Mouse (Mus musculus) neural tube, embryonic 14.5 days (tissue): ENCODE measurements around the gene Ceacam16. TPM values are rescaled to one million over a fixed set of nuclear protein-coding genes. Genes with fewer than 3 reads are reported as not detected.

ENCODE experiments used
- ATAC-seq: fragments of 200-750 bp; cut with Nextera tagmentation; 2 replicates; pipeline ENCODE4 v1.8.0; 2017; ENCODE audit warnings: low read depth, mild to moderate bottlenecking, moderate TSS enrichment, moderate library complexity
- H3K27ac ChIP-seq: fragments of 300-500 bp; sonication (generic); 2 replicates; pipeline ENCODE4 v1.5.1; 2014; ENCODE audit warnings: low read depth, mild to moderate bottlenecking, control low read depth, low read length, moderate library complexity, mixed read lengths
- H3K27me3 ChIP-seq: fragments of 300-500 bp; sonication (generic); 2 replicates; pipeline ENCODE4 v1.6.1; 2014; ENCODE audit warnings: low read length; ENCODE audit not compliant: control insufficient read depth, insufficient read depth
- H3K36me3 ChIP-seq: fragments of 300-500 bp; sonication (generic); 2 replicates; pipeline ENCODE4 v1.6.1; 2014; ENCODE audit warnings: low read length, mixed read lengths; ENCODE audit not compliant: control insufficient read depth, insufficient read depth
- H3K4me1 ChIP-seq: fragments of 300-500 bp; sonication (generic); 2 replicates; pipeline ENCODE4 v1.6.1; 2014; ENCODE audit warnings: low read length; ENCODE audit not compliant: control insufficient read depth, insufficient read depth
- H3K4me2 ChIP-seq: fragments of 300-500 bp; sonication (generic); 2 replicates; pipeline ENCODE4 v1.6.1; 2014; ENCODE audit warnings: mild to moderate bottlenecking, low read depth, low read length, control low read depth
- H3K4me3 ChIP-seq: fragments of 300-500 bp; sonication (generic); 2 replicates; pipeline ENCODE4 v1.5.1; 2014; ENCODE audit warnings: low read depth, low read length, control low read depth, mixed read lengths
- H3K9ac ChIP-seq: fragments of 300-500 bp; sonication (generic); replicated peaks from 2 replicates; pipeline ENCODE4 v1.6.1; 2014; ENCODE audit warnings: low read depth, mild to moderate bottlenecking, control low read depth, low read length, mixed read lengths
- H3K9me3 ChIP-seq: fragments of 300-500 bp; sonication (generic); 2 replicates; pipeline ENCODE4 v1.6.1; 2016; ENCODE audit warnings: low read length; ENCODE audit not compliant: control insufficient read depth
- WGBS: fragments of 180-500 bp; shearing (Covaris S2); extraction: QIAGEN DNeasy Blood & Tissue Kit; methylation state at CpG from one replicate; pipeline ENCODE4 v1.1.7; 2014; 5-methylcytosine and 5-hydroxymethylcytosine counted together
- polyA plus RNA-seq: library from polyadenylated mRNA; unstranded; fragments of >200 nt; fragmentation: Nextera tagmentation; extraction: Ambion mirVana; gene quantifications from 2 replicates; pipeline ENCODE4 v1.2.1, GENCODE M21; 2014

Ceacam16 gene
- polyA plus RNA-seq, 1 experiment from 2014 or later: 0.37 TPM

- Histone ChIP-seq H3K27me3 (peaks cover 19% of the 10 kb centered on the region), H3K4me2 (peak overlapping the region; percentile 39), H3K4me1 (peaks cover 7% of the 10 kb centered on the region), H3K27ac (no peak overlapping the region), H3K9me3 (no peaks in the 10 kb centered on the region), H3K9ac (peak overlapping the region; percentile 41; the same call in 1 of the 2 replicates), H3K4me3 (peak overlapping the region; percentile 21), H3K36me3 (no peaks in the 10 kb centered on the region)
- no peak for ATAC-seq
- WGBS: 6% methylated on average over 20 of the region's 20 CpGs
Measured at GRCm38 (mm10) chr7:19822193-19822592, 38.9 kb downstream of the Ceacam16 start.

- H3K9me3 ChIP-seq: no peaks in the 10 kb centered on the region
- no peaks in the 10 kb centered on the region for H3K36me3 ChIP-seq
- H3K4me3 ChIP-seq: no peak overlapping the region
- 64% methylated on average over 7 of the region's 7 CpGs for WGBS
- peaks cover 9% of the 10 kb centered on the region for H3K4me1 ChIP-seq
- peaks cover 24% of the 10 kb centered on the region for H3K27me3 ChIP-seq
- H3K27ac ChIP-seq: no peak overlapping the region
- ATAC-seq: no peak
- no peak overlapping the region for H3K4me2 ChIP-seq
- H3K9ac ChIP-seq: no peak overlapping the region
Measured at GRCm38 (mm10) chr7:19821633-19822032, 39.5 kb downstream of the Ceacam16 start.

- Histone ChIP-seq H3K36me3 (no peaks in the 10 kb centered on the region), H3K9me3 (no peaks in the 10 kb centered on the region), H3K4me3 (no peak overlapping the region), H3K4me2 (no peak overlapping the region), H3K27ac (no peak overlapping the region), H3K27me3 (peaks cover 27% of the 10 kb centered on the region), H3K4me1 (peaks cover 14% of the 10 kb centered on the region), H3K9ac (no peak overlapping the region)
- 68% methylated on average over 3 of the region's 3 CpGs for WGBS
- no peak for ATAC-seq
Measured at GRCm38 (mm10) chr7:19820347-19821048, 40.6 kb downstream of the Ceacam16 start.

GRCm38 (mm10) chr7:19818875-19819274, 42.2 kb downstream of the Ceacam16 start:
- Histone ChIP-seq H3K4me3 (no peak overlapping the region), H3K9ac (no peak overlapping the region), H3K27ac (no peak overlapping the region), H3K4me1 (peaks cover 14% of the 10 kb centered on the region), H3K4me2 (no peak overlapping the region), H3K9me3 (no peaks in the 10 kb centered on the region), H3K27me3 (peaks cover 23% of the 10 kb centered on the region), H3K36me3 (no peaks in the 10 kb centered on the region)
- 85% methylated on average over 7 of the region's 7 CpGs for WGBS
- no peak for ATAC-seq

GRCm38 (mm10) chr7:19818440-19818839, 42.7 kb downstream of the Ceacam16 start:
- 74% methylated on average over 5 of the region's 5 CpGs for whole genome bisulfite sequencing
- H3K27ac ChIP-seq: no peak overlapping the region
- H3K4me2 ChIP-seq: no peak overlapping the region
- no peaks in the 10 kb centered on the region for H3K9me3 ChIP-seq
- H3K4me3 ChIP-seq: no peak overlapping the region
- peaks cover 14% of the 10 kb centered on the region for H3K4me1 ChIP-seq
- no peaks in the 10 kb centered on the region for H3K36me3 ChIP-seq
- ATAC-seq: no peak
- peaks cover 23% of the 10 kb centered on the region for H3K27me3 ChIP-seq
- H3K9ac ChIP-seq: no peak overlapping the region

- 6% methylated on average over 15 of the region's 15 CpGs for WGBS
- peaks cover 19% of the 10 kb centered on the region for H3K27me3 ChIP-seq
- ATAC-seq: peak; percentile 42; the same call in 1 of the 2 replicates
- no peaks in the 10 kb centered on the region for H3K9me3 ChIP-seq
- H3K4me1 ChIP-seq: peaks cover 14% of the 10 kb centered on the region
- H3K36me3 ChIP-seq: no peaks in the 10 kb centered on the region
- H3K4me3 ChIP-seq: peak overlapping the region; percentile 13; the same call in 1 of the 2 replicates
- H3K9ac ChIP-seq: no peak overlapping the region
- H3K27ac ChIP-seq: no peak overlapping the region
- H3K4me2 ChIP-seq: peak overlapping the region; percentile 65
Measured at GRCm38 (mm10) chr7:19817382-19818105, 43.6 kb downstream of the Ceacam16 start.

GRCm38 (mm10) chr7:19816224-19816771, 44.8 kb downstream of the Ceacam16 start:
- under 1% methylated on average over 28 of the region's 28 CpGs for whole genome bisulfite sequencing
- Histone ChIP-seq H3K9ac (peak overlapping the region; percentile 43; the same call in 1 of the 2 replicates), H3K27ac (no peak overlapping the region), H3K9me3 (no peaks in the 10 kb centered on the region), H3K27me3 (peaks cover 21% of the 10 kb centered on the region), H3K4me2 (peak overlapping the region; percentile 65), H3K4me3 (peak overlapping the region; percentile 35), H3K36me3 (no peaks in the 10 kb centered on the region), H3K4me1 (peaks cover 11% of the 10 kb centered on the region; the same call in 1 of the 2 replicates)
- ATAC-seq: peak; percentile 32; the same call in 1 of the 2 replicates

GRCm38 (mm10) chr7:19815296-19816223, 45.5 kb downstream of the Ceacam16 start:
- Histone ChIP-seq H3K27me3 (peaks cover 27% of the 10 kb centered on the region), H3K4me2 (peak overlapping the region; percentile 65), H3K4me1 (peaks cover 11% of the 10 kb centered on the region; the same call in 1 of the 2 replicates), H3K4me3 (peak overlapping the region; percentile 35), H3K27ac (no peak overlapping the region), H3K36me3 (no peaks in the 10 kb centered on the region), H3K9me3 (no peaks in the 10 kb centered on the region), H3K9ac (peak overlapping the region; percentile 43; the same call in 1 of the 2 replicates)
- WGBS: 29% methylated on average over 17 of the region's 17 CpGs
- ATAC-seq: 0 out of 2 replicates have a peak, but pooled peaks have one; percentile 9
